Comparison of ENCODE assay signal across 15 mouse cellular contexts in the genomic region with DNA sequence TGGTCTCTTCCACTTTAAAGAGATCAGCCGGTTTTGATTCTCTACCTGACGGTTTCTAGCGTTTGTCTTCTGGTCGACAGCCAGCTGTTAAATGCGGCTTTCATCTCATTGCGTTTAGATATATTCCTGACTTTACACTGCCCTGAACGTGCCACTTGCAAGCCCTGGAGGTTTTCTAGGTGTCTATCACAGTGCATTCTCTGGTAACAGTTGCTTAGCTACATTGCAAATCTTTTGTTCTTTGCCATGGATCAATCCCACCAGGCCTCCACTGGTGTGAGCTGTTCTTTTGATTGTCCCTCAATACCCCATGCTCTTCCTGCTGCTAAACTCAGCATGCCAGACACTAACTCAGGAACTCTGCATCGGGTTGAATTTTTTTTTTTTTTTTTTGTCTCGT.
A peak's percentile ranks its signal among the peaks of the same experiment; 100 is the strongest.
DNase-seq lines count a peak whose midpoint lies in the region; ATAC-seq and TF ChIP-seq lines count a peak whose summit lies in the region.
"Had no signal": no experiment of that assay in that cellular context is flagged by ENCODE, and none has a peak within 500 bp of the region (broad histone marks: within the 10 kb centered on the region; RNA-seq: fewer than 3 reads in every experiment).

No protein-coding gene starts in this region.

- peak; percentile 46 for DNase-seq in heart, adult 11 months
- DNase-seq in hindbrain, embryonic 14.5 days (ENCODE audit: low spot score), result no peak
- peak; percentile 24 for DNase-seq in midbrain, postnatal 0 days (ENCODE audit: low spot score)
- DNase-seq in MN1 (ENCODE audit: low spot score), result no peak
- no peak for DNase-seq in layer of hippocampus, adult 18-20 months (ENCODE audit: low spot score in 2 of 2)
- no peak for DNase-seq in gastrocnemius, postnatal 4 days (ENCODE audit: low spot score in 2 of 2)
- DNase-seq: cerebellum, postnatal 10 days; heart, postnatal 14 days; thymus, postnatal 25 days had no signal

- H3K4me2 ChIP-seq in heart, embryonic 11.5 days, result no peak overlapping the region
- no peak overlapping the region for H3K4me2 ChIP-seq in embryonic facial prominence, embryonic 15.5 days (replicated peaks)
- 0 out of 2 replicates have a peak overlapping the region, but pooled peaks have one; percentile 5 for H3K4me2 ChIP-seq in hindbrain, embryonic 14.5 days (replicated peaks)
- H3K4me2 ChIP-seq in midbrain, postnatal 0 days (ENCODE audit: low read depth, low read length, poor library complexity, severe bottlenecking), result 0 out of 2 replicates have a peak overlapping the region, but pooled peaks have one; percentile 22
- H3K4me2 ChIP-seq: kidney, embryonic 15.5 days had no signal

- H3K27me3 ChIP-seq in heart, embryonic 11.5 days (ENCODE audit: control insufficient read depth, insufficient read depth, low read length), result no peaks in the 10 kb centered on the region
- no peaks in the 10 kb centered on the region for H3K27me3 ChIP-seq in embryonic facial prominence, embryonic 15.5 days
- H3K27me3 ChIP-seq in hindbrain, embryonic 14.5 days (ENCODE audit: control insufficient read depth, insufficient read depth, low read length), result no peaks in the 10 kb centered on the region
- H3K27me3 ChIP-seq in midbrain, postnatal 0 days (ENCODE audit: insufficient read depth, low read length), result no peaks in the 10 kb centered on the region
- H3K27me3 ChIP-seq: kidney, embryonic 15.5 days had no signal

- H3K27ac ChIP-seq in heart, embryonic 11.5 days (ENCODE audit: low read depth, low read length), result no peak overlapping the region
- peak overlapping the region; percentile 13; the same call in 1 of the 2 replicates for H3K27ac ChIP-seq in embryonic facial prominence, embryonic 15.5 days (replicated peaks)
- no peak overlapping the region for H3K27ac ChIP-seq in hindbrain, embryonic 14.5 days
- peak overlapping the region; percentile 51 for H3K27ac ChIP-seq in midbrain, postnatal 0 days (ENCODE audit: low read depth, low read length)
- H3K27ac ChIP-seq: liver, embryonic 14.5 days had no signal

- no peak for TF ChIP-seq CTCF in midbrain, postnatal 0 days (IDR thresholded peaks at IDR 0.05)

- H3K9me3 ChIP-seq in heart, embryonic 11.5 days (replicated peaks; ENCODE audit: control insufficient read depth, low read length), result no peaks in the 10 kb centered on the region
- no peaks in the 10 kb centered on the region for H3K9me3 ChIP-seq in embryonic facial prominence, embryonic 15.5 days (replicated peaks)
- no peaks in the 10 kb centered on the region for H3K9me3 ChIP-seq in hindbrain, embryonic 14.5 days (ENCODE audit: control insufficient read depth, low read length)
- H3K9me3 ChIP-seq in midbrain, postnatal 0 days (ENCODE audit: low read length), result no peaks in the 10 kb centered on the region
- H3K9me3 ChIP-seq: G1E; kidney, embryonic 15.5 days had no signal

- H3K36me3 ChIP-seq in heart, embryonic 11.5 days (ENCODE audit: control insufficient read depth, insufficient read depth, low read length), result no peaks in the 10 kb centered on the region
- H3K36me3 ChIP-seq in embryonic facial prominence, embryonic 15.5 days, result no peaks in the 10 kb centered on the region
- no peaks in the 10 kb centered on the region for H3K36me3 ChIP-seq in hindbrain, embryonic 14.5 days (replicated peaks; ENCODE audit: control insufficient read depth, insufficient read depth)
- H3K36me3 ChIP-seq in midbrain, postnatal 0 days (ENCODE audit: insufficient read depth, low read length), result no peaks in the 10 kb centered on the region
- H3K36me3 ChIP-seq: G1E; kidney, embryonic 15.5 days had no signal

- H3K4me3 ChIP-seq in heart, embryonic 11.5 days (ENCODE audit: low read depth, low read length), result no peak overlapping the region
- no peak overlapping the region for H3K4me3 ChIP-seq in embryonic facial prominence, embryonic 15.5 days (replicated peaks)
- H3K4me3 ChIP-seq in hindbrain, embryonic 14.5 days (replicated peaks; ENCODE audit: low read length), result no peak overlapping the region
- H3K4me3 ChIP-seq in midbrain, postnatal 0 days (ENCODE audit: low read depth, low read length), result no peak overlapping the region
- H3K4me3 ChIP-seq: kidney, embryonic 15.5 days had no signal

- no peak for ATAC-seq in heart, embryonic 11.5 days (replicated peaks; ENCODE audit: insufficient number of reproducible peaks, low FRiP score, low TSS enrichment)
- ATAC-seq in embryonic facial prominence, embryonic 15.5 days (ENCODE audit: insufficient number of reproducible peaks, low FRiP score, low TSS enrichment, low read depth), result no peak
- peak; percentile 62 for ATAC-seq in hindbrain, embryonic 14.5 days (ENCODE audit: low FRiP score)
- no peak; the same call in 1 of the 2 replicates for ATAC-seq in midbrain, postnatal 0 days (ENCODE audit: low FRiP score)
- ATAC-seq: activated CD4-positive, CD25-positive, alpha-beta regulatory T cell, adult 4 months had no signal

- 59% methylated on average over 9 of the region's 9 CpGs for WGBS in heart, embryonic 11.5 days (ENCODE audit: insufficient replicate concordance)
- WGBS in embryonic facial prominence, embryonic 15.5 days, result 32% methylated on average over 9 of the region's 9 CpGs
- WGBS in hindbrain, embryonic 14.5 days, result 7% methylated on average over 9 of the region's 9 CpGs
- 2% methylated on average over 9 of the region's 9 CpGs for WGBS in midbrain, postnatal 0 days

- H3K9ac ChIP-seq in heart, embryonic 11.5 days (ENCODE audit: low read depth, low read length), result no peak overlapping the region
- no peak overlapping the region for H3K9ac ChIP-seq in embryonic facial prominence, embryonic 15.5 days
- no peak overlapping the region for H3K9ac ChIP-seq in hindbrain, embryonic 14.5 days
- H3K9ac ChIP-seq in midbrain, postnatal 0 days (replicated peaks; ENCODE audit: low read length, poor library complexity, severe bottlenecking), result no peak overlapping the region
- H3K9ac ChIP-seq: kidney, embryonic 15.5 days; liver, embryonic 14.5 days had no signal

- no peaks in the 10 kb centered on the region for H3K4me1 ChIP-seq in heart, embryonic 11.5 days (ENCODE audit: control insufficient read depth, insufficient read depth, low read length)
- H3K4me1 ChIP-seq in embryonic facial prominence, embryonic 15.5 days, result peaks cover 3% of the 10 kb centered on the region; the same call in 1 of the 2 replicates
- H3K4me1 ChIP-seq in hindbrain, embryonic 14.5 days (replicated peaks; ENCODE audit: control insufficient read depth, insufficient read depth, low read length), result 0 out of 2 replicates have a peak, but pooled peaks cover 9% of the 10 kb centered on the region
- no peaks in the 10 kb centered on the region for H3K4me1 ChIP-seq in midbrain, postnatal 0 days (ENCODE audit: insufficient read depth, low read length)

Comparison
In these comparisons a context has a peak if more than half of its experiments do, and no peak if none do; other contexts are left out.
1. DNase-seq: peak in heart, adult 11 months (single experiment) and midbrain, postnatal 0 days (single experiment); none in hindbrain, embryonic 14.5 days (single experiment), MN1 (single experiment), layer of hippocampus, adult 18-20 months (0 of 2) and gastrocnemius, postnatal 4 days (0 of 2).
2. H3K27ac ChIP-seq: peak in embryonic facial prominence, embryonic 15.5 days (single experiment) and midbrain, postnatal 0 days (single experiment); none in heart, embryonic 11.5 days (single experiment) and hindbrain, embryonic 14.5 days (single experiment).
3. H3K4me2 ChIP-seq: peak in hindbrain, embryonic 14.5 days (single experiment) and midbrain, postnatal 0 days (single experiment); none in heart, embryonic 11.5 days (single experiment) and embryonic facial prominence, embryonic 15.5 days (single experiment).